Mouse (Mus musculus) myocyte (in vitro differentiated cells): ENCODE data around the gene A630076J17Rik.

Source experiments
- CEBPB ChIP-seq: IDR thresholded peaks from 2 replicates; pipeline ENCODE4 v1.6.1; 2011; ENCODE audit warnings: mild to moderate bottlenecking, moderate library complexity; ENCODE audit not compliant: poor library complexity, insufficient read depth, severe bottlenecking
- MYOD1 ChIP-seq, 3 experiments: IDR thresholded peaks; one replicate each; pipeline ENCODE4 v1.6.1; 2011; ENCODE audit warnings: control low read depth in 2 of 3, low read depth in 2 of 3, mild to moderate bottlenecking in 2 of 3, moderate library complexity in 1 of 3; ENCODE audit not compliant: insufficient read length in 2 of 3, control insufficient read depth in 1 of 3
- MYOG ChIP-seq, 3 experiments: IDR thresholded peaks; one replicate each; pipeline ENCODE4 v1.6.1; 2011; ENCODE audit warnings: control low read depth in 2 of 3, low read depth in 2 of 3, mild to moderate bottlenecking in 2 of 3; ENCODE audit not compliant: insufficient read length in 2 of 3, control insufficient read depth in 1 of 3, insufficient read depth in 1 of 3
- POLR2A ChIP-seq: IDR thresholded peaks from one replicate; pipeline ENCODE4 v1.6.1; 2011; ENCODE audit warnings: low read depth, mild to moderate bottlenecking, control low read depth, moderate library complexity; ENCODE audit not compliant: insufficient read length
- REST ChIP-seq: IDR thresholded peaks from one replicate; pipeline ENCODE4 v1.6.1; 2011; ENCODE audit warnings: mild to moderate bottlenecking, control low read depth, moderate library complexity; ENCODE audit not compliant: insufficient read depth, insufficient read length
- USF1 ChIP-seq: IDR thresholded peaks from one replicate; pipeline ENCODE4 v1.6.1; 2011; ENCODE audit warnings: low read depth, mild to moderate bottlenecking, control low read depth, moderate library complexity

GRCm38 (mm10) chr3:107187022-107187421 is 43.4 kb upstream of the A630076J17Rik start:
- TF ChIP-seq POLR2A, result no peak
- no peak for TF ChIP-seq USF1
- no peak for TF ChIP-seq CEBPB
- no peak for TF ChIP-seq REST
- no peak for TF ChIP-seq MYOD1 (IDR thresholded peaks at IDR 0.05; ENCODE audit: control insufficient read depth in 1 of 3, insufficient read length in 2 of 3, low read depth in 2 of 3)
- no peak for TF ChIP-seq MYOG (IDR thresholded peaks at IDR 0.05; ENCODE audit: control insufficient read depth in 1 of 3, insufficient read depth in 1 of 3, insufficient read length in 2 of 3, low read depth in 2 of 3)
